Mouse (Mus musculus) hindbrain, embryonic 14.5 days (tissue): ENCODE data around the gene Sugt1. TPM values are rescaled to one million over a fixed set of nuclear protein-coding genes. Genes with fewer than 3 reads are reported as not detected.

Experiments
- ATAC-seq: fragments of 200-750 bp; cut with Nextera tagmentation; 2 replicates; pipeline ENCODE4 v1.8.0; 2017; ENCODE audit warnings: moderate number of reproducible peaks, mild to moderate bottlenecking, moderate TSS enrichment, moderate library complexity; ENCODE audit not compliant: low FRiP score
- DNase-seq: peaks from one replicate; pipeline ENCODE4 v3.0.0-alpha.2; 2015; ENCODE audit warnings: low spot score
- H3K27ac ChIP-seq: fragments of 300-500 bp; sonication (generic); 2 replicates; pipeline ENCODE4 v1.5.1; 2014; ENCODE audit warnings: mild to moderate bottlenecking, moderate library complexity
- H3K27me3 ChIP-seq: fragments of 300-500 bp; sonication (generic); 2 replicates; pipeline ENCODE4 v1.6.1; 2014; ENCODE audit warnings: mild to moderate bottlenecking, low read length, mixed read lengths; ENCODE audit not compliant: control insufficient read depth, insufficient read depth
- H3K36me3 ChIP-seq: fragments of 300-500 bp; sonication (generic); replicated peaks from 2 replicates; pipeline ENCODE4 v1.6.1; 2014; ENCODE audit not compliant: control insufficient read depth, insufficient read depth
- H3K4me1 ChIP-seq: fragments of 300-500 bp; sonication (generic); replicated peaks from 2 replicates; pipeline ENCODE4 v1.6.1; 2014; ENCODE audit warnings: antibody characterized with exemption, low read length, mixed read lengths; ENCODE audit not compliant: control insufficient read depth, insufficient read depth
- H3K4me2 ChIP-seq: fragments of 300-500 bp; sonication (generic); replicated peaks from 2 replicates; pipeline ENCODE4 v1.6.1; 2014; ENCODE audit warnings: mild to moderate bottlenecking, moderate library complexity
- H3K4me3 ChIP-seq: fragments of 300-500 bp; sonication (generic); replicated peaks from 2 replicates; pipeline ENCODE4 v1.5.1; 2014; ENCODE audit warnings: mild to moderate bottlenecking, low read length
- H3K9ac ChIP-seq: fragments of 300-500 bp; sonication (generic); 2 replicates; pipeline ENCODE4 v1.6.1; 2014
- H3K9me3 ChIP-seq: fragments of 300-500 bp; sonication (generic); 2 replicates; pipeline ENCODE4 v1.6.1; 2016; ENCODE audit warnings: low read length; ENCODE audit not compliant: control insufficient read depth
- WGBS: fragments of 180-500 bp; shearing (Covaris S2); extraction: QIAGEN DNeasy Blood & Tissue Kit; methylation state at CpG from one replicate; pipeline ENCODE4 v1.1.7; 2014; 5-methylcytosine and 5-hydroxymethylcytosine counted together
- polyA plus RNA-seq: library from polyadenylated mRNA; unstranded; fragments of >200 nt; fragmentation: Nextera tagmentation; extraction: Ambion mirVana; gene quantifications from 2 replicates; pipeline ENCODE4 v1.2.1, GENCODE M21; 2014

Gene Sugt1
- polyA plus RNA-seq, 1 experiment from 2014 or later, result 115 TPM

DNA sequence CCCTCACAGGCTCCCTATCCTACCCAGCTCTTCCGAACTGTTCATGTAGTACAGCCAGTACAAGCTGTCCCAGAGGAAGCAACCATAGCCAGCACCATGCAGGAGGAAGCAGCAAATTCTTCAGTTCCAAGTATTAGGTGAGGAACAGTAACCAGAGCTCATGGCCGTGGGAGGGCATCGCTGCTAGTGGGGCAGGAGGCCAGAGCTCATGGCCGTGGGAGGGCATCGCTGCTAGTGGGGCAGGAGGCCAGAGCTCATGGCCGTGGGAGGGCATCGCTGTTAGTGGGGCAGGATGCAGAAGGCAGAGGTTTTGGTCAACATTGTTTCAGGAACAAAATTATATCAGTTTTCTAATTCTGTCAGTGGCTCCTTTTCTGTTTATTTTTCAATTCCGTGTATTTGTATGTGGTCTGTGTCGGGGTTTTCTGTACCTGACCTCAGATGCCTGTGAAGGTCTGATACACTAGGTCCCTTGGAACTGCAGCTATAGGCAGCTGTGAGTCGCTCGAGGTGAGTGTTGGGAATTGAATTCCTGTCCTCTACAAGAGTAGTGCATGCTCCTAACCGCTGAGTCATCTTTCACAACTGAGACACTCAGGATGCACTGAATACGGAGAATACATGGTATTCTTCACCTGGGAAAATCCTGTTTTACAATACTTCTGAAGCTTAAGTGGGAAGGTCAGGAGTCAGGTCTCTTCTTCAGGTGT, 13.9 kb upstream of the Sugt1 start:
- peaks cover 8% of the 10 kb centered on the region for H3K36me3 ChIP-seq
- 95% methylated on average over 13 of the region's 13 CpGs for WGBS
- DNase-seq, result no peak

GRCm38 (mm10) chr14:79574361-79574760, 13.1 kb upstream of the Sugt1 start:
- DNase-seq (no peak), ATAC-seq (no peak)
- H3K36me3 ChIP-seq, result peaks cover 8% of the 10 kb centered on the region
- no peaks in the 10 kb centered on the region for H3K27me3 ChIP-seq
- 89% methylated on average over 1 of the region's 1 CpGs for WGBS
- no peaks in the 10 kb centered on the region for H3K4me1 ChIP-seq
- no peak overlapping the region for H3K27ac ChIP-seq
- H3K9me3 ChIP-seq, result no peaks in the 10 kb centered on the region
- H3K4me3 ChIP-seq, result no peak overlapping the region
- H3K4me2 ChIP-seq, result no peak overlapping the region
- no peak overlapping the region for H3K9ac ChIP-seq

More for the DNA sequence above, 13.9 kb upstream of the Sugt1 start:
- Histone ChIP-seq H3K9ac (no peak overlapping the region), H3K4me1 (no peaks in the 10 kb centered on the region), H3K4me3 (no peak overlapping the region), H3K4me2 (no peak overlapping the region), H3K27me3 (no peaks in the 10 kb centered on the region), H3K9me3 (no peaks in the 10 kb centered on the region), H3K27ac (no peak overlapping the region)
- no peak for ATAC-seq

DNA sequence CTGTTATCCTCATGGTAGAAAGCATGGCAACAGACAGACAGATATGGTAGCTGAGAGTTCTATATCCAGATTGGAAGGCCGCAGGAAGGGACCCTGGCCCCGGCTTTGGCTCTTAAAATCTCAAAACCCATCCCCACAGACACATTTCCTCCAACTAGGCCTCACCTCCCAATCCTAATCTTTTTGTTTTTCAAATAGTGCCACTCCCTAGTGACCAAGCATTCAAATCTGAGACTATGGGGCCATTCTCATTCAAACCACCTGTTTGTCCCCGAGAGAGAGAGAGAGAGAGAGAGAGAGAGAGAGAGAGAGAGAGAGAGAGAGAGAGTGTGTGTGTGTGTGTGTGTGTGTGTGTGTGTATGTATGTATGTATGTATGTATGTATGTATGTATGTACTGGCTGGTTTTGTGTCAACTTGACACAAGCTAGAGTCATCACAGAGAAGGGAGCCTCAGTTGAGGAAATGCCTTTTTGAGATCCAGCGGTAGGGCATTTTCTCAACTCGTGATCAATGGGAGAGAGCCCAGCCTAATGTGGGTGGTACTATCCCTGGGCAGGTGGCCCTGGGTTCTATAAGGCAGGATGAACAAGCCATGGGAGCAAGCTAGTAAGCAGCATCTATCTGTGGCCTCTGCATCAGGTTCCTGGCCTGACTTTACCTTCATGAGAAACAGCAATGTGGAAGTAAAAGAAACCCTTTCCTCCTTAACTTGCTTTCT, 3.8 kb upstream of the Sugt1 start:
- ATAC-seq (no peak), DNase-seq (no peak)
- 82% methylated on average over 5 of the region's 5 CpGs for whole genome bisulfite sequencing
- H3K27ac ChIP-seq, result no peak overlapping the region
- H3K9me3 ChIP-seq, result no peaks in the 10 kb centered on the region
- no peaks in the 10 kb centered on the region for H3K27me3 ChIP-seq
- H3K4me3 ChIP-seq, result no peak overlapping the region
- H3K4me2 ChIP-seq, result no peak overlapping the region
- H3K9ac ChIP-seq, result no peak overlapping the region
- no peaks in the 10 kb centered on the region; the same call in 1 of the 2 replicates for H3K36me3 ChIP-seq
- H3K4me1 ChIP-seq, result peaks cover 11% of the 10 kb centered on the region

DNA sequence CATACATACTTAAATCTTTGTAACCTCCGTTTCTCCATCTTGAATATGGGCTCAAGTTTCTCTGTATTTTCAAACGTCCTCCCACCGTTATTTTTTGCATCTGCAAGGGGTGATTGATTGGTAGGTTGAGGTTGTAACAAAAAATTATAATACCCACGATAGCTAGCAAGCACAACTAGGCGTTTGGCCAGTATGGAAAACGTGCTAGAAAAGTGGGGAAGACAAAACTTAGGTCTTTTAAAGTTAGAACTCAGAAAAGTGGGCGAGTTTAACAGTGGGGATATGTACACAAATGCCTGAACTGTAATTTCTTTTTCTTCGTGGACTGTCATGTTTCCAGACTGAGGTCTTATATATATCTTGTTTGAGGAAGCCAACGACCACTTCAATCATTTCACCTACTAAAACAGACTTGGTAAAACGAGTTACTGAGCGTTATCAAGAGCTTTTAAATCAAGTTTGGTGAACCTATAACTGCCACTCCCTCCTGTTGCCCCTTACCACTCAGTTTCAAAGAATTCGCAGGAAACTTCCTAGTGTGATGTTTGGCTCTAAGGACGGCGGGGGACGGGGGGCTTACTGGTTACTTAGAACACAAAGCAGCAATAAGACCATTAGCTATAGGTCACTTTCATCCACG, 872 bp upstream of the Sugt1 start:
- Histone ChIP-seq H3K9me3 (no peaks in the 10 kb centered on the region), H3K4me2 (peak overlapping the region; percentile 69), H3K36me3 (no peaks in the 10 kb centered on the region), H3K27ac (peak overlapping the region; percentile 99), H3K27me3 (no peaks in the 10 kb centered on the region), H3K9ac (peak overlapping the region; percentile 68), H3K4me1 (peaks cover 17% of the 10 kb centered on the region), H3K4me3 (peak overlapping the region; percentile 75)
- ATAC-seq, result no peak; the same call in 1 of the 2 replicates
- no peak for DNase-seq
- 35% methylated on average over 16 of the region's 16 CpGs for WGBS

GRCm38 (mm10) chr14:79587852-79588229, 350 bp downstream of the Sugt1 start:
- ATAC-seq (peak; percentile 25), DNase-seq (no peak)
- Histone ChIP-seq H3K4me3 (peak overlapping the region; percentile 75), H3K4me1 (peaks cover 17% of the 10 kb centered on the region), H3K36me3 (0 out of 2 replicates have a peak, but pooled peaks cover 6% of the 10 kb centered on the region), H3K27ac (peak overlapping the region; percentile 99), H3K9me3 (no peaks in the 10 kb centered on the region), H3K27me3 (no peaks in the 10 kb centered on the region), H3K4me2 (peak overlapping the region; percentile 69), H3K9ac (peak overlapping the region; percentile 68)
- WGBS, result 3% methylated on average over 9 of the region's 9 CpGs

GRCm38 (mm10) chr14:79588534-79588951, 1.1 kb downstream of the Sugt1 start:
- no peaks in the 10 kb centered on the region for H3K27me3 ChIP-seq
- peak overlapping the region; percentile 75 for H3K4me3 ChIP-seq
- ATAC-seq (no peak), DNase-seq (no peak)
- H3K9me3 ChIP-seq, result no peaks in the 10 kb centered on the region
- peak overlapping the region; percentile 69 for H3K4me2 ChIP-seq
- peak overlapping the region; percentile 68 for H3K9ac ChIP-seq
- 0 out of 2 replicates have a peak overlapping the region, but pooled peaks have one; percentile 99 for H3K27ac ChIP-seq
- 0 out of 2 replicates have a peak, but pooled peaks cover 6% of the 10 kb centered on the region for H3K36me3 ChIP-seq
- 86% methylated on average over 9 of the region's 9 CpGs for WGBS
- peaks cover 17% of the 10 kb centered on the region for H3K4me1 ChIP-seq

DNA sequence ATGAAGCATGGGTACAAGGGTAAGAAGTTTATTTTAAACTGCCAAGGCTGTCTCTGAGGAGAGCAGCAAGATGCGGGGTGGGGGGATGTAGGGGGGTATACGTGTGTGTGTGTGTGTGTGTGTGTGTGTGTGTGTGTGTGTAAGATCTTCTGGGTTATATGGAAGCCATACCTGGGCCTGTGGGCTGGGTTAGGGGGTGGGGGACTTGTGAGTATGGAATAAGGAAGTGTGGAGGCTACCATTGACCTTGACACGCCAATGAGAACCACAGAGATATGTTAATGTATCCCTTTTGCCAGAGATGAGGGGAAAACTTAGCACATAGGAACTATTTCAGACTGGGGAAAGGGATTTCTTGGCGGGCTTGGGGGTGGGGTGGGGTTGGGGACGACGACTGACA, 1.9 kb downstream of the Sugt1 start:
- Histone ChIP-seq H3K4me2 (no peak overlapping the region), H3K9me3 (no peaks in the 10 kb centered on the region), H3K27me3 (no peaks in the 10 kb centered on the region), H3K27ac (no peak overlapping the region), H3K9ac (no peak overlapping the region), H3K36me3 (peaks cover 9% of the 10 kb centered on the region; the same call in 1 of the 2 replicates), H3K4me3 (no peak overlapping the region), H3K4me1 (peaks cover 17% of the 10 kb centered on the region)
- WGBS, result 90% methylated on average over 6 of the region's 6 CpGs
- DNase-seq, result no peak
- no peak for ATAC-seq

DNA sequence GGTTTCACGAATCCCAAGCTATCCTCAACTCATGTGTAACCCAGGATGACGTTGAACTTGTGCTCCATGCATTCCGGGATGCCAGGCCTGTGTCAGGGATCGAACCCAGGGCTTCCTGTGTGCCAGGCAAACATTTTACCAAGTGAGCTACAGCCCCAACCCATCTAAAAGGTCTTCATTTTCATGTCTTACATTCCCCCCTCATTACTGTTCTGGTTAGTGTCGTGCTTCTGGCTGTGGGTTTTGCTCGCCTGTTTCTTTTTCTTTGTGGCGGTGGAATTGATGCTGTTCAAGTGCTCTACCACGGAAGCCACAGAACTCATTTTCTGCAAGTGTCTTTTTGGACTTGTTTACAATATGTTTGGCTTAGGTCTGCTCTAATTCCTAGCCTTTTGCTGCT, 3.4 kb downstream of the Sugt1 start:
- no peak overlapping the region for H3K4me2 ChIP-seq
- H3K9ac ChIP-seq, result no peak overlapping the region
- no peaks in the 10 kb centered on the region for H3K9me3 ChIP-seq
- DNase-seq (no peak), ATAC-seq (no peak)
- no peak overlapping the region for H3K27ac ChIP-seq
- peaks cover 24% of the 10 kb centered on the region for H3K36me3 ChIP-seq
- no peaks in the 10 kb centered on the region for H3K27me3 ChIP-seq
- WGBS, result 96% methylated on average over 8 of the region's 8 CpGs
- H3K4me3 ChIP-seq, result no peak overlapping the region
- H3K4me1 ChIP-seq, result peaks cover 17% of the 10 kb centered on the region

GRCm38 (mm10) chr14:79591611-79592010, 4.1 kb downstream of the Sugt1 start:
- H3K9me3 ChIP-seq, result no peaks in the 10 kb centered on the region
- no peak overlapping the region for H3K27ac ChIP-seq
- no peak overlapping the region for H3K9ac ChIP-seq
- H3K4me2 ChIP-seq, result no peak overlapping the region
- WGBS, result 86% methylated on average over 2 of the region's 2 CpGs
- no peak for ATAC-seq
- H3K4me1 ChIP-seq, result peaks cover 14% of the 10 kb centered on the region
- no peaks in the 10 kb centered on the region for H3K27me3 ChIP-seq
- no peak overlapping the region for H3K4me3 ChIP-seq
- H3K36me3 ChIP-seq, result peaks cover 31% of the 10 kb centered on the region
- no peak for DNase-seq
